Mouse (Mus musculus) neural tube, embryonic 11.5 days (tissue): ENCODE data around the gene Slc44a5. TPM values are rescaled to one million over a fixed set of nuclear protein-coding genes. Genes with fewer than 3 reads are reported as not detected.
"Not testable (repeated sequence)": the region's sequence is repeated elsewhere in the genome, so short reads cannot be mapped to it uniquely, and the experiment has no call there.

Experiments used
- ATAC-seq: fragments of 200-750 bp; cut with Nextera tagmentation; 2 replicates; pipeline ENCODE4 v1.8.0; 2017; ENCODE audit warnings: moderate number of reproducible peaks, mild to moderate bottlenecking, moderate TSS enrichment, moderate library complexity; ENCODE audit not compliant: insufficient read depth, low FRiP score, low TSS enrichment
- DNase-seq: peaks from one replicate; pipeline ENCODE4 v3.0.0-alpha.2; 2015; ENCODE audit warnings: low spot score
- H3K27ac ChIP-seq: fragments of 300-500 bp; sonication (generic); 2 replicates; pipeline ENCODE4 v1.5.1; 2014; ENCODE audit warnings: low read depth, mild to moderate bottlenecking, low read length
- H3K27me3 ChIP-seq: fragments of 300-500 bp; sonication (generic); 2 replicates; pipeline ENCODE4 v1.6.1; 2014; ENCODE audit warnings: mild to moderate bottlenecking, low read length, mixed read lengths; ENCODE audit not compliant: control insufficient read depth, insufficient read depth
- H3K36me3 ChIP-seq: fragments of 300-500 bp; sonication (generic); 2 replicates; pipeline ENCODE4 v1.6.1; 2014; ENCODE audit warnings: mild to moderate bottlenecking, low read length, moderate library complexity, mixed read lengths; ENCODE audit not compliant: control insufficient read depth, insufficient read depth
- H3K4me1 ChIP-seq: fragments of 300-500 bp; sonication (generic); 2 replicates; pipeline ENCODE4 v1.6.1; 2014; ENCODE audit warnings: low read length, mixed read lengths; ENCODE audit not compliant: control insufficient read depth, insufficient read depth
- H3K4me2 ChIP-seq: fragments of 300-500 bp; sonication (generic); 2 replicates; pipeline ENCODE4 v1.6.1; 2014; ENCODE audit warnings: low read depth, mild to moderate bottlenecking, moderate library complexity
- H3K4me3 ChIP-seq: fragments of 300-500 bp; sonication (generic); 2 replicates; pipeline ENCODE4 v1.5.1; 2014; ENCODE audit warnings: low read depth, low read length
- H3K9ac ChIP-seq: fragments of 300-500 bp; sonication (generic); 2 replicates; pipeline ENCODE4 v1.6.1; 2014; ENCODE audit warnings: mild to moderate bottlenecking, low read length
- H3K9me3 ChIP-seq: fragments of 300-500 bp; sonication (generic); 2 replicates; pipeline ENCODE4 v1.6.1; 2016; ENCODE audit warnings: low read length; ENCODE audit not compliant: control insufficient read depth
- WGBS: fragments of 180-500 bp; shearing (Covaris S2); extraction: QIAGEN DNeasy Blood & Tissue Kit; methylation state at CpG from one replicate; pipeline ENCODE4 v1.1.7; 2014; 5-methylcytosine and 5-hydroxymethylcytosine counted together
- polyA plus RNA-seq: library from polyadenylated mRNA; unstranded; fragments of >200 nt; fragmentation: Nextera tagmentation; extraction: Ambion mirVana; gene quantifications from 2 replicates; pipeline ENCODE4 v1.2.1, GENCODE M21; 2014

Slc44a5 gene
- polyA plus RNA-seq, 1 experiment from 2014 or later: 3.7 TPM

DNA sequence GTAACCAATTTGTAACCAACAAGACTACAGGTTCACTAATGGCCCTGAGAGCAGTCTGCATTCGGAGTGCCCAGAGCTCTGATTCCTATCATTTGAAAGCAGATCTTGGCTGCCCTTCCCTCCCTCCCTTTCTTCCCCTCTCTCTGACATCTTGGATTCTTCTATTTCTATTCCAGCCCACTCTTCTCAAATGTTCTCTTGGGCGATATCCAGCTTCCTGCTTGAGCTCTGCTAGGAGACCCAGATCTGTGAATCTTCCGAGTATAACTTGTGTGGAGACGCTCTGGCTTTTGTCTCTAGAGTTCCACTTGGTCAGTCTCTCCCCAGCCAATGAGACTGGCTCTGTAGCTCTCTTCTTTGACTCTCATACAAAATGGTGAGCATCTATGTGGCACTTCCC, 169.4 kb downstream of the Slc44a5 start:
- Histone ChIP-seq H3K36me3 (no peaks in the 10 kb centered on the region), H3K9me3 (no peaks in the 10 kb centered on the region), H3K27ac (no peak overlapping the region), H3K9ac (no peak overlapping the region), H3K4me3 (no peak overlapping the region), H3K27me3 (no peaks in the 10 kb centered on the region), H3K4me1 (no peaks in the 10 kb centered on the region), H3K4me2 (no peak overlapping the region)
- 98% methylated on average over 4 of the region's 4 CpGs for whole genome bisulfite sequencing
- ATAC-seq: no peak
- no peak for DNase-seq

DNA sequence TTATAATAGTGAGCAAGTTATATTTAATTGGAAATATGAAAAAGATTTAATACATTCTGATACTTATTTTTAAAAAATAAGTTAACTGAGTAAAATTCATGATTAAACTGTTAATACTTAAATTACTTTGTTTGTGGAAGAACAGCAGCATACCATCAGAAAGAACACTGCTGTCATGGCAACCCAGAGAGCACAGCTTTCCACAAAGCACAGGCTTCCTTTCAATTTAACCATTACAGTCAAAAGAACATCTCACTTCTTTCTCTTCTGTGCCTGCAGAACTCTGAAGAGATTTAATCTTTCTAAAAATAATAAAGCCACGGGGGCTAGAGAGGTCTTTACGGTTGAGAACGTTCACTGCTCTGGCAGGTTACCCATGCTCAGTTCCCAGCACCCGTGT, 172.5 kb downstream of the Slc44a5 start:
- DNase-seq (no peak), ATAC-seq (no peak)
- WGBS: 81% methylated on average over 4 of the region's 4 CpGs
- Histone ChIP-seq H3K36me3 (no peaks in the 10 kb centered on the region), H3K9ac (no peak overlapping the region), H3K4me3 (no peak overlapping the region), H3K27me3 (no peaks in the 10 kb centered on the region), H3K4me2 (no peak overlapping the region), H3K9me3 (no peaks in the 10 kb centered on the region), H3K4me1 (no peaks in the 10 kb centered on the region), H3K27ac (no peak overlapping the region)

DNA sequence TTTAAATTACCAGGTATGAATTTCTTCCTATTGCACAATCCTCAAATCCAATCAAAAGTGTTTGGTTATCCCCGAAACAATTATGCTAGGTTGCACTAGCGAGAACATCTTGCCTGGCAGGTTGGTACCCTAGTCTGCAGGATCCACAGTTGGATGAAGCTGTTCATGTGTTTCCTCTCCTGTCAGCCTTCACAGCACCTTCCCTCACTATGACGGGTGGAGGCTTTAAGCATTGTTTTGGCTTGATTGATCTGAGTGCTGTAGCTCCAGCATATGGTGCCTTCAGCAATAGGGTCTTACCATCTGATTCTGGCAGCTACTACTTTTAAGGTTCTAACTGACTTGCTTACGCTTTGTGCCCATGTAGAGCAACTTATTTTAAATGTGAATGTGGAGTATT, 176.5 kb downstream of the Slc44a5 start:
- Histone ChIP-seq H3K4me1 (no peaks in the 10 kb centered on the region), H3K36me3 (no peaks in the 10 kb centered on the region), H3K27ac (no peak overlapping the region), H3K27me3 (no peaks in the 10 kb centered on the region), H3K4me2 (no peak overlapping the region), H3K9me3 (no peaks in the 10 kb centered on the region), H3K9ac (no peak overlapping the region), H3K4me3 (no peak overlapping the region)
- no peak for DNase-seq
- WGBS: 82% methylated on average over 4 of the region's 4 CpGs
- ATAC-seq: no peak

DNA sequence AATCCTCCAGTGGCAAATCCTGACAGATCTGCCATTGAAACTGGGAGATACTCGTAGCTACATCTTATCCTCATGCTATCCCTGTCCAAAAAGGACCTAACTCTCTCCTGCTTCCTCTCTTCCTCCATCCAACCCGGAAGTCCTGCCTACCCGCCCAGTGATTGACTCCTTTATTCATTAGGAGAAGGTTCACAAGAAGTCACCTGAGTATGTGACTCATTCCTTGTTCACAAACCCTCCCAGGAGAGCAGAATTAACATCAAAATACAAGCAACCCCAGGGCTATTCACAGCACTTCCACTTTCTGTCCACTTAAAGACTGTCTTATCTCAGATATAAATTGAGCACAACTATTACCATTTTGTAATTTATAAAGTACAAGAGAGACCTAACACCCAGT, 180.3 kb downstream of the Slc44a5 start:
- H3K9ac ChIP-seq, H3K4me2 ChIP-seq, H3K4me3 ChIP-seq, H3K4me1 ChIP-seq, ATAC-seq, H3K27me3 ChIP-seq, H3K27ac ChIP-seq, H3K36me3 ChIP-seq, DNase-seq, H3K9me3 ChIP-seq: not testable (repeated sequence)
- 83% methylated on average over 3 of the region's 3 CpGs for WGBS

DNA sequence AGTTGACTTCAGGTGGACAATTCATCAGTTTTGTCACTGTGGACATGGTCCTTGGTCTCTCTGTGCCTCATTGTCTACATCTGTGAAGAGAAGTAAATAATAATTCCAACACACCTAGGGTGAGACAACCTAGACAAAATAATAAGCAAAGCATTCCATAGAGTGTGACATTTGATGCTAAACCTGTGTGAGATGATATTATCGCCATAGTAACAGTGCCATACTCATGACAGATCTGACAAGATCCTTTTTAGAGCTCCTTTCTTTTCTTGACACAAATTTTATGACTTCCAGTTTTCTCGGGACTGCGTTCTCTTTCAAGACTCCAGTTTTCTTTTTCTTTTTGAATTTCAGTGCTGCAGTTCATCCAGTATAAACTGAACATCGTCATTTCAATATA, 192.6 kb downstream of the Slc44a5 start:
- Histone ChIP-seq H3K4me3 (no peak overlapping the region), H3K4me2 (no peak overlapping the region)

DNA sequence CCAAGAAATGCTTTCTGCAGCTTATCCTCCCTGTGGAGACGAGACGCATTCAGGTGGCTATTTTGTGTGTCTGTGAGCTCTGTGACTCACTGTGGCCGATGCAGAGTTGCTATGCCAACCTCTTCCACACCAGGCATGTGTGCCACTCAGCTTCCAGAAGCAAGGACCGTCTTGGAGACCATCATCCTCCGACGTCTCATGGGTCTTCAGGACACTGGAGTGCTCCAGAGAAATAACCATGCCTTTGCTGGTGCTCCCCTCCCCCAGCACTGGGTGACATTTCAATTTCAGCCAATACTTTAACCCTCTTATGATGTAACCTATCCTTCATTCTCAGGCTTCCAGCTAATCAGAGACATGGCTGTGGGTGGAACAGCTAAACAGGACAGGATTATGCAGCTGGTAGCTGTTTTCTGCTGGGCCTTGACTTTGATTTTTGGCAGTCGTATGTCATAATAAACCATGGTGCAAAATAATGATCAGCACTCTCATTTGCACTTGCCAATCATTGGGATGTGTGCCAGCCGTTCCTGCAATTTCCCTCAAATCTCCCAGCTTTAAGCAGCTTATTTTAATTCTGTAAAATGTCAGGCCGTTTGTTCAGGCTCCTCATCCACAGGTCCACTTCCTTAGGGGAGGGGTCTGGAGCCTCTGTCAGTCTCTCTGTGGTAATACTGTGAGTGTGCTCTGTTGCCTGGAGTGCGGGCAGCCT, 198.8 kb downstream of the Slc44a5 start:
- Histone ChIP-seq H3K4me1 (no peaks in the 10 kb centered on the region), H3K4me2 (no peak overlapping the region), H3K27me3 (no peaks in the 10 kb centered on the region), H3K9ac (no peak overlapping the region), H3K36me3 (no peaks in the 10 kb centered on the region), H3K27ac (no peak overlapping the region), H3K4me3 (no peak overlapping the region), H3K9me3 (no peaks in the 10 kb centered on the region)
- WGBS: 67% methylated on average over 10 of the region's 10 CpGs
- no peak for ATAC-seq
- no peak for DNase-seq

More for the DNA sequence above, 192.6 kb downstream of the Slc44a5 start:
- WGBS: 89% methylated on average over 4 of the region's 4 CpGs
- H3K27me3 ChIP-seq: no peaks in the 10 kb centered on the region
- ATAC-seq (no peak), DNase-seq (no peak)
- H3K27ac ChIP-seq: no peak overlapping the region
- no peaks in the 10 kb centered on the region for H3K9me3 ChIP-seq
- H3K4me1 ChIP-seq: no peaks in the 10 kb centered on the region
- H3K9ac ChIP-seq: no peak overlapping the region
- H3K36me3 ChIP-seq: no peaks in the 10 kb centered on the region

DNA sequence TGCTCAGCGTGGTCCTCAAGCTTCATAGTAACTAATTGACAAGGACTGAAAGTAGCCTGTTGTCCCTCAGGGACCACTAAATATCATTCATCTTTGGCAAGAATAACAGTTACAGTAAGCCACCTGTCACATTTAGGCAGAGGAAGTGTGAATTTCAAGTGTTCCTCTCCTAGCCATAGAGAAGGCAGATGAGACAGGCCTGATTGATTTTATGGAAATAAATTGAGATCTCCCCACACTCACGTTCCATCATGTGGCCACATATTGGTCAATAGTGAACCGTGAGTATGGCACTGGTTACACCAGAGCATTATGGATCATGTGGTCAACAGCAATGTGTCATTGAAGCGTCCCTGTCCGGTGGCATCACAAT, 199.3 kb downstream of the Slc44a5 start:
- ATAC-seq (no peak), DNase-seq (no peak)
- no peaks in the 10 kb centered on the region for H3K4me1 ChIP-seq
- no peak overlapping the region for H3K27ac ChIP-seq
- no peaks in the 10 kb centered on the region for H3K36me3 ChIP-seq
- H3K4me2 ChIP-seq: no peak overlapping the region
- H3K9me3 ChIP-seq: no peaks in the 10 kb centered on the region
- 80% methylated on average over 5 of the region's 5 CpGs for WGBS
- H3K27me3 ChIP-seq: no peaks in the 10 kb centered on the region
- no peak overlapping the region for H3K4me3 ChIP-seq
- no peak overlapping the region for H3K9ac ChIP-seq

DNA sequence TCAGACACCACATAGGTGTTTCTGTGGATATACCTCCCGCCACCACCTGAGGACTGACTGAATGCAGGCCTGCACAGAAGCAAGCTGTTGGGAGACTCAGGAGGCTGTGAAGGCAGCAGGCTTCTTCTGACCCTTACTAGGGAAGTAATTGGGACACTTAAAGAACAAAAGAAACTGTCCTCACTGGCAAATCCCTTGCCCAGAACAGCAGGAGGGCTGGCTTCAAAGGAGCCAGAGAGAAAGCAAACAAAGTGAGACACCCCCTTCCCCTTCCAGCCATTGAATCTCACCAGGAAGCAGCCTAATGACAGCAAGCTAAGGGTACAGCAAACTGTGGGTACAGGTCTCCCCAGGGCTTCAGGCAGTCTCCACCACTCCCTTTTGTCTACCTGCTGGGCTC, 200.3 kb downstream of the Slc44a5 start:
- Histone ChIP-seq H3K27me3 (no peaks in the 10 kb centered on the region), H3K9me3 (no peaks in the 10 kb centered on the region), H3K36me3 (no peaks in the 10 kb centered on the region), H3K4me1 (no peaks in the 10 kb centered on the region), H3K27ac (no peak overlapping the region), H3K4me3 (no peak overlapping the region), H3K4me2 (no peak overlapping the region), H3K9ac (no peak overlapping the region)
- 37% methylated on average over 1 of the region's 1 CpGs for WGBS
- ATAC-seq (no peak), DNase-seq (no peak)

DNA sequence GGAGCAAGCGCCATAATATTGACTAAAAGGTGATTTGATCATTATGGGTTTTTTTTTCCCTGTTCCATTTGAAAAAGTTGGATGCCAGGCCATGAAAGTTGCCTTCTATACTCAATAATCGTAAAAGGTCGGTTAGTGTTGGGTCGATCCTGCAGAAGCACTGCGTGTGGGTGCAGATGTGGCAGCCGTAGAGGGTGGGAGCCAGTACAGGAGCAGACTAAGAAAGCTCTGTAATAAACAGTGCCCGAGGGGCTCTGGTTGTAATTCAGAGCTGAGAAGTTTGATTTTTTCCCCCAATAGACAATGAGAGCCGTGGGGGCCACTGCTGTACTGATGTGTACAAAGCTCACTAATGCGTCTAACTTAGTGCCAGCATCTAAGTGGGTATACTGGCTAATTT, 200.8 kb downstream of the Slc44a5 start:
- H3K27me3 ChIP-seq: no peaks in the 10 kb centered on the region
- DNase-seq (no peak), ATAC-seq (no peak)
- no peak overlapping the region for H3K4me3 ChIP-seq
- no peaks in the 10 kb centered on the region for H3K9me3 ChIP-seq
- H3K27ac ChIP-seq: no peak overlapping the region
- no peaks in the 10 kb centered on the region for H3K36me3 ChIP-seq
- no peak overlapping the region for H3K4me2 ChIP-seq
- H3K4me1 ChIP-seq: no peaks in the 10 kb centered on the region
- WGBS: 34% methylated on average over 9 of the region's 9 CpGs
- no peak overlapping the region for H3K9ac ChIP-seq
